Mouse (Mus musculus): ENCODE data around the gene Rbbp4.

- TF ChIP-seq CTCF (IDR thresholded peaks at IDR 0.05; ENCODE audit: low read depth) (no peak), EP300 (optimal IDR thresholded peaks at IDR 0.05) (no peak)
Observed at GRCm38 (mm10) chr4:129323491-129323890, 11.7 kb downstream of the Rbbp4 start.
